In genomic region chr1:178496841-178497240, GRCm38 (mm10) we compare ENCODE assay signal across 8 mouse cellular contexts. TPM values are rescaled to one million over a fixed set of nuclear protein-coding genes. Genes with fewer than 3 reads are reported as not detected.
DNase-seq lines count a peak whose midpoint lies in the region; ATAC-seq and TF ChIP-seq lines count a peak whose summit lies in the region.
"Had no signal": no experiment of that assay in that cellular context is flagged by ENCODE, and none has a peak within 500 bp of the region (broad histone marks: within the 10 kb centered on the region; RNA-seq: fewer than 3 reads in every experiment).

No protein-coding gene starts in this region.

- in situ Hi-C loops in Patski (cut with MboI; ENCODE audit: low pct_unique_long_range_greater_than_20kb), result no loop called here

- 38% methylated on average over 1 of the region's 1 CpGs for WGBS in limb, embryonic 14.5 days
- WGBS in midbrain, embryonic 14.5 days, result 50% methylated on average over 1 of the region's 1 CpGs

- intact Hi-C loops in left cerebral cortex, adult 2 months (cut with DNase I), result no loop called here

- CTCF ChIA-PET in Patski (lab: Charles Lee), result no interaction called here

- TF ChIP-seq CTCF in left cerebral cortex, adult 2 months (IDR thresholded peaks at IDR 0.05), result peak; percentile 56
- peak; percentile 57 for TF ChIP-seq CTCF in Patski (IDR thresholded peaks at IDR 0.05)

- H3K9ac ChIP-seq in limb, embryonic 14.5 days (ENCODE audit: low read depth, low read length, severe bottlenecking), result no peak overlapping the region
- no peak overlapping the region for H3K9ac ChIP-seq in midbrain, embryonic 14.5 days (replicated peaks; ENCODE audit: low read length)
- H3K9ac ChIP-seq: heart, embryonic 13.5 days had no signal

- H3K4me3 ChIP-seq in left cerebral cortex, adult 2 months, result no peak overlapping the region
- no peak overlapping the region for H3K4me3 ChIP-seq in limb, embryonic 14.5 days (replicated peaks; ENCODE audit: low read length)
- H3K4me3 ChIP-seq in midbrain, embryonic 14.5 days (replicated peaks; ENCODE audit: low read depth, low read length), result no peak overlapping the region
- H3K4me3 ChIP-seq: heart, embryonic 13.5 days had no signal

- no peak for TF ChIP-seq POLR2A in limb, embryonic 14.5 days (IDR thresholded peaks at IDR 0.05; ENCODE audit: borderline replicate concordance, extremely low read depth, insufficient read depth, insufficient read length)

- H3K4me2 ChIP-seq in limb, embryonic 14.5 days (replicated peaks; ENCODE audit: low read depth, low read length, severe bottlenecking), result no peak overlapping the region
- no peak overlapping the region for H3K4me2 ChIP-seq in midbrain, embryonic 14.5 days (ENCODE audit: low read length)
- H3K4me2 ChIP-seq: heart, embryonic 13.5 days had no signal

- POLR2A ChIA-PET in Patski (lab: Charles Lee), result no interaction called here

- H3K4me1 ChIP-seq in limb, embryonic 14.5 days (ENCODE audit: control insufficient read depth, insufficient read depth, low read length), result no peaks in the 10 kb centered on the region
- no peaks in the 10 kb centered on the region for H3K4me1 ChIP-seq in midbrain, embryonic 14.5 days (ENCODE audit: control insufficient read depth, insufficient read depth, low read length)

- no peak overlapping the region for H3K27ac ChIP-seq in left cerebral cortex, adult 2 months
- H3K27ac ChIP-seq in limb, embryonic 14.5 days (replicated peaks; ENCODE audit: low read depth, low read length), result no peak overlapping the region
- no peak overlapping the region for H3K27ac ChIP-seq in midbrain, embryonic 14.5 days (replicated peaks; ENCODE audit: low read depth, low read length)
- H3K27ac ChIP-seq: heart, embryonic 13.5 days had no signal

- H3K27me3 ChIP-seq in Patski, result no peaks in the 10 kb centered on the region
- H3K27me3 ChIP-seq in limb, embryonic 14.5 days (ENCODE audit: control insufficient read depth, insufficient read depth, low read length), result no peaks in the 10 kb centered on the region
- H3K27me3 ChIP-seq in midbrain, embryonic 14.5 days (ENCODE audit: control insufficient read depth, insufficient read depth, low read length), result no peaks in the 10 kb centered on the region
- H3K27me3 ChIP-seq: heart, embryonic 13.5 days had no signal

- H3K36me3 ChIP-seq in limb, embryonic 14.5 days (ENCODE audit: control insufficient read depth, insufficient read depth, low read length), result no peaks in the 10 kb centered on the region
- H3K36me3 ChIP-seq in midbrain, embryonic 14.5 days (ENCODE audit: control insufficient read depth, insufficient read depth, low read length), result no peaks in the 10 kb centered on the region
- H3K36me3 ChIP-seq: heart, embryonic 13.5 days had no signal

- no peaks in the 10 kb centered on the region for H3K9me3 ChIP-seq in limb, embryonic 14.5 days (ENCODE audit: control insufficient read depth, low read length)
- no peaks in the 10 kb centered on the region for H3K9me3 ChIP-seq in midbrain, embryonic 14.5 days (ENCODE audit: control insufficient read depth, low read length)
- H3K9me3 ChIP-seq: heart, embryonic 13.5 days had no signal

- peak in 1 of 2 experiments; percentile 18 for DNase-seq in left cerebral cortex, adult 2 months (ENCODE audit: extremely low spot score in 1 of 2, low spot score in 2 of 2)
- no peak for DNase-seq in left cerebral cortex, adult 9 months (ENCODE audit: low spot score in 2 of 2)
- no peak for DNase-seq in Patski (ENCODE audit: low read depth, low spot score)
- DNase-seq in c-Kit-positive CD71-negative TER-119-negative erythroid progenitor cells, embryonic 14.5 days (ENCODE audit: low read depth), result peak; percentile 37
- DNase-seq in limb, embryonic 14.5 days (ENCODE audit: low spot score), result peak; percentile 4
- peak; percentile 13 for DNase-seq in testis, postnatal 14 days (ENCODE audit: low spot score)
- no peak for DNase-seq in midbrain, embryonic 14.5 days

- no peak for ATAC-seq in Patski
- ATAC-seq in limb, embryonic 14.5 days (ENCODE audit: low FRiP score, low read depth), result no peak
- ATAC-seq in midbrain, embryonic 14.5 days (ENCODE audit: low FRiP score, low TSS enrichment), result no peak

RNA-seq across cellular contexts. Expression of gene Kif26b, which starts 32.1 kb away (rescaled TPM):
- total RNA-seq in left cerebral cortex, adult 2 months (2021), result 10 to 100 TPM in 1 of 2 experiments, 1 to 10 TPM in 1; 8.3 to 10.5 TPM
- polyA plus RNA-seq in Patski (2021), result 6.5 TPM
- polyA plus RNA-seq in limb, embryonic 14.5 days (2012; rRNA removed), result 8.8 and 11.0 TPM in 2 replicates
- polyA plus RNA-seq in limb, embryonic 14.5 days (2014; fragmentation: Nextera tagmentation; extraction: Ambion mirVana), result 8.7 and 11.2 TPM in 2 replicates
- 10.8 and 12.8 TPM in 2 replicates for polyA plus RNA-seq in midbrain, embryonic 14.5 days (2014; fragmentation: Nextera tagmentation; extraction: Ambion mirVana)

Comparison
In these comparisons a context has a peak if more than half of its experiments do, and no peak if none do; other contexts are left out.
1. DNase-seq: peak in c-Kit-positive CD71-negative TER-119-negative erythroid progenitor cells, embryonic 14.5 days (single experiment), limb, embryonic 14.5 days (single experiment) and testis, postnatal 14 days (single experiment); none in left cerebral cortex, adult 9 months (0 of 2), Patski (single experiment) and midbrain, embryonic 14.5 days (single experiment).